Mouse (Mus musculus): ENCODE measurements around the gene Klhl8. TPM values are rescaled to one million over a fixed set of nuclear protein-coding genes. Genes with fewer than 3 reads are reported as not detected.

Gene Klhl8
- total and polyA plus RNA-seq, 2 experiments from 2014 or later, result 32.0 to 38.7 TPM

- Histone ChIP-seq H3K36me3 (ENCODE audit: insufficient read depth, low read length) (no peaks in the 10 kb centered on the region), H3K4me2 (ENCODE audit: low read depth, low read length) (no peak overlapping the region), H3K4me1 (ENCODE audit: insufficient read depth, low read length) (no peaks in the 10 kb centered on the region), H3K4me3 (ENCODE audit: low read length) (no peak overlapping the region), H3K9ac (replicated peaks; ENCODE audit: low read length) (no peak overlapping the region), H3K9me3 (ENCODE audit: low read length) (no peaks in the 10 kb centered on the region), H3K27ac (no peak overlapping the region), H3K27me3 (ENCODE audit: insufficient read depth, low read length) (no peaks in the 10 kb centered on the region)
- ATAC-seq, result no peak
- DNase-seq (ENCODE audit: low spot score), result no peak
- no peak for TF ChIP-seq CTCF (IDR thresholded peaks at IDR 0.05; ENCODE audit: low read depth)
- 90% methylated on average over 11 of the region's 11 CpGs for WGBS
Observed at GRCm38 (mm10) chr5:103860622-103861021, 50.4 kb downstream of the Klhl8 start.

- 68% methylated on average over 2 of the region's 2 CpGs for WGBS
- DNase-seq (ENCODE audit: low spot score) (no peak), ATAC-seq (no peak)
- Histone ChIP-seq H3K9ac (replicated peaks; ENCODE audit: low read length) (no peak overlapping the region), H3K4me3 (ENCODE audit: low read length) (no peak overlapping the region), H3K9me3 (ENCODE audit: low read length) (no peaks in the 10 kb centered on the region), H3K36me3 (ENCODE audit: insufficient read depth, low read length) (no peaks in the 10 kb centered on the region), H3K4me1 (ENCODE audit: insufficient read depth, low read length) (peaks cover 4% of the 10 kb centered on the region), H3K27me3 (ENCODE audit: insufficient read depth, low read length) (no peaks in the 10 kb centered on the region), H3K27ac (no peak overlapping the region), H3K4me2 (ENCODE audit: low read depth, low read length) (no peak overlapping the region)
- TF ChIP-seq CTCF (IDR thresholded peaks at IDR 0.05; ENCODE audit: low read depth), result no peak
Observed at GRCm38 (mm10) chr5:103857151-103857550, 53.9 kb downstream of the Klhl8 start.

- Histone ChIP-seq H3K27me3 (ENCODE audit: insufficient read depth, low read length) (no peaks in the 10 kb centered on the region), H3K9me3 (ENCODE audit: low read length) (no peaks in the 10 kb centered on the region), H3K4me1 (ENCODE audit: insufficient read depth, low read length) (peaks cover 4% of the 10 kb centered on the region), H3K9ac (replicated peaks; ENCODE audit: low read length) (no peak overlapping the region), H3K27ac (no peak overlapping the region), H3K4me3 (ENCODE audit: low read length) (no peak overlapping the region), H3K4me2 (ENCODE audit: low read depth, low read length) (no peak overlapping the region), H3K36me3 (ENCODE audit: insufficient read depth, low read length) (no peaks in the 10 kb centered on the region)
- DNase-seq (ENCODE audit: low spot score) (peak; percentile 89), ATAC-seq (peak; percentile 63)
- peak; percentile 77 for TF ChIP-seq CTCF (IDR thresholded peaks at IDR 0.05; ENCODE audit: low read depth)
- WGBS, result 68% methylated on average over 5 of the region's 5 CpGs
Observed at GRCm38 (mm10) chr5:103856286-103857009, 54.6 kb downstream of the Klhl8 start.

GRCm38 (mm10) chr5:103855483-103856211 lies 55.4 kb downstream of the Klhl8 start:
- ATAC-seq, result peak; percentile 24; the same call in 1 of the 2 replicates

GRCm38 (mm10) chr5:103854807-103855194 lies 56.3 kb downstream of the Klhl8 start:
- 36% methylated on average over 5 of the region's 5 CpGs for WGBS
- Histone ChIP-seq H3K9ac (replicated peaks; ENCODE audit: low read length) (no peak overlapping the region), H3K36me3 (ENCODE audit: insufficient read depth, low read length) (0 out of 2 replicates have a peak, but pooled peaks cover 6% of the 10 kb centered on the region), H3K4me2 (ENCODE audit: low read depth, low read length) (no peak overlapping the region), H3K27ac (no peak overlapping the region), H3K9me3 (ENCODE audit: low read length) (no peaks in the 10 kb centered on the region), H3K27me3 (ENCODE audit: insufficient read depth, low read length) (no peaks in the 10 kb centered on the region), H3K4me3 (ENCODE audit: low read length) (no peak overlapping the region), H3K4me1 (ENCODE audit: insufficient read depth, low read length) (peaks cover 4% of the 10 kb centered on the region)
- DNase-seq (ENCODE audit: low spot score), result no peak
- no peak for ATAC-seq
- TF ChIP-seq CTCF (IDR thresholded peaks at IDR 0.05; ENCODE audit: low read depth), result no peak

More at GRCm38 (mm10) chr5:103855483-103856211, 55.4 kb downstream of the Klhl8 start:
- H3K4me2 ChIP-seq (ENCODE audit: low read depth, low read length), result no peak overlapping the region
- H3K36me3 ChIP-seq (ENCODE audit: insufficient read depth, low read length), result 0 out of 2 replicates have a peak, but pooled peaks cover 2% of the 10 kb centered on the region
- no peak for TF ChIP-seq CTCF (IDR thresholded peaks at IDR 0.05; ENCODE audit: low read depth)
- H3K9ac ChIP-seq (replicated peaks; ENCODE audit: low read length), result no peak overlapping the region
- no peak overlapping the region for H3K4me3 ChIP-seq (ENCODE audit: low read length)
- no peak for DNase-seq (ENCODE audit: low spot score)
- no peak overlapping the region for H3K27ac ChIP-seq
- no peaks in the 10 kb centered on the region for H3K27me3 ChIP-seq (ENCODE audit: insufficient read depth, low read length)
- no peaks in the 10 kb centered on the region for H3K9me3 ChIP-seq (ENCODE audit: low read length)
- H3K4me1 ChIP-seq (ENCODE audit: insufficient read depth, low read length), result peaks cover 4% of the 10 kb centered on the region
- 83% methylated on average over 14 of the region's 14 CpGs for WGBS

- 0 out of 2 replicates have a peak, but pooled peaks cover 6% of the 10 kb centered on the region for H3K36me3 ChIP-seq (ENCODE audit: insufficient read depth, low read length)
- no peaks in the 10 kb centered on the region for H3K27me3 ChIP-seq (ENCODE audit: insufficient read depth, low read length)
- H3K4me1 ChIP-seq (ENCODE audit: insufficient read depth, low read length), result peaks cover 4% of the 10 kb centered on the region
- TF ChIP-seq CTCF (IDR thresholded peaks at IDR 0.05; ENCODE audit: low read depth), result peak; percentile 58
- no peak overlapping the region for H3K4me3 ChIP-seq (ENCODE audit: low read length)
- peak overlapping the region; percentile 45; the same call in 1 of the 2 replicates for H3K27ac ChIP-seq
- DNase-seq (ENCODE audit: low spot score) (peak; percentile 77), ATAC-seq (peak; percentile 87)
- 0 out of 2 replicates have a peak overlapping the region, but pooled peaks have one; percentile 11 for H3K4me2 ChIP-seq (ENCODE audit: low read depth, low read length)
- 36% methylated on average over 17 of the region's 17 CpGs for WGBS
- no peaks in the 10 kb centered on the region for H3K9me3 ChIP-seq (ENCODE audit: low read length)
- H3K9ac ChIP-seq (replicated peaks; ENCODE audit: low read length), result no peak overlapping the region
Observed at GRCm38 (mm10) chr5:103854041-103854806, 56.8 kb downstream of the Klhl8 start.

Data from hindbrain, postnatal 0 days (tissue).